Mouse (Mus musculus) heart, postnatal 0 days (tissue): ENCODE data around the gene Itk.

Experiments used
- CTCF ChIP-seq: IDR thresholded peaks from 2 replicates; pipeline ENCODE4 v1.5.1; 2016; ENCODE audit warnings: antibody characterized with exemption, control low read depth, low read depth
- EP300 ChIP-seq: IDR thresholded peaks from 2 replicates; pipeline ENCODE4 v1.6.1; 2016; ENCODE audit warnings: antibody characterized with exemption, low read depth

GRCm38 (mm10) chr11:46421086-46421888 lies 32.0 kb upstream of the Itk start:
- TF ChIP-seq CTCF = no peak
- TF ChIP-seq EP300 = no peak
